Mouse (Mus musculus) midbrain, postnatal 0 days (tissue): ENCODE results near the gene Smg6. TPM values are rescaled to one million over a fixed set of nuclear protein-coding genes. Genes with fewer than 3 reads are reported as not detected.

Experiments
- ATAC-seq: fragments of 200-750 bp; cut with Nextera tagmentation; 2 replicates; pipeline ENCODE4 v1.8.0; 2017; ENCODE audit warnings: moderate number of reproducible peaks, mild to moderate bottlenecking, moderate TSS enrichment, moderate library complexity; ENCODE audit not compliant: low FRiP score
- DNase-seq: peaks from one replicate; pipeline ENCODE4 v3.0.0-alpha.2; 2015; ENCODE audit warnings: low spot score
- H3K27ac ChIP-seq: fragments of 300-500 bp; sonication (generic); 2 replicates; pipeline ENCODE4 v1.5.1; 2014; ENCODE audit warnings: low read depth, mild to moderate bottlenecking, low read length, mixed read lengths
- H3K27me3 ChIP-seq: fragments of 300-500 bp; sonication (generic); 2 replicates; pipeline ENCODE4 v1.6.1; 2014; ENCODE audit warnings: low read length, control low read depth, mixed read lengths; ENCODE audit not compliant: insufficient read depth
- H3K36me3 ChIP-seq: fragments of 300-500 bp; sonication (generic); 2 replicates; pipeline ENCODE4 v1.6.1; 2014; ENCODE audit warnings: low read length, control low read depth, mixed read lengths; ENCODE audit not compliant: insufficient read depth
- H3K4me1 ChIP-seq: fragments of 300-500 bp; sonication (generic); 2 replicates; pipeline ENCODE4 v1.6.1; 2014; ENCODE audit warnings: mild to moderate bottlenecking, control low read depth, antibody characterized with exemption, low read length, mixed read lengths; ENCODE audit not compliant: insufficient read depth
- H3K4me2 ChIP-seq: fragments of 300-500 bp; sonication (generic); 2 replicates; pipeline ENCODE4 v1.6.1; 2014; ENCODE audit warnings: low read depth, mild to moderate bottlenecking, low read length, mixed read lengths; ENCODE audit not compliant: poor library complexity, severe bottlenecking
- H3K4me3 ChIP-seq: fragments of 300-500 bp; sonication (generic); 2 replicates; pipeline ENCODE4 v1.5.1; 2014; ENCODE audit warnings: low read depth, mild to moderate bottlenecking, low read length, moderate library complexity
- H3K9ac ChIP-seq: fragments of 300-500 bp; sonication (generic); replicated peaks from 2 replicates; pipeline ENCODE4 v1.6.1; 2014; ENCODE audit warnings: mild to moderate bottlenecking, low read length, moderate library complexity, mixed read lengths; ENCODE audit not compliant: poor library complexity, severe bottlenecking
- H3K9me3 ChIP-seq: fragments of 300-500 bp; sonication (generic); 2 replicates; pipeline ENCODE4 v1.6.1; 2016; ENCODE audit warnings: low read length, control low read depth
- CTCF ChIP-seq: IDR thresholded peaks from 2 replicates; pipeline ENCODE4 v1.5.1; 2016; ENCODE audit warnings: antibody characterized with exemption, mild to moderate bottlenecking
- WGBS: fragments of 180-500 bp; shearing (Covaris S2); extraction: QIAGEN DNeasy Blood & Tissue Kit; methylation state at CpG from one replicate; pipeline ENCODE4 v1.1.7; 2014; 5-methylcytosine and 5-hydroxymethylcytosine counted together
- polyA plus RNA-seq: library from polyadenylated mRNA; unstranded; fragments of >200 nt; fragmentation: Nextera tagmentation; extraction: Ambion mirVana; gene quantifications from 2 replicates; pipeline ENCODE4 v1.2.1, GENCODE M21; 2015
- total RNA-seq: library from RNA; depleted of rRNA; stranded (reverse); fragments of >200 nt; gene quantifications from 2 replicates; pipeline ENCODE4 v1.2.3, GENCODE M21; 2014

The Smg6 gene
- total and polyA plus RNA-seq, 2 experiments from 2014 or later, result 11.9 to 27.7 TPM

DNA sequence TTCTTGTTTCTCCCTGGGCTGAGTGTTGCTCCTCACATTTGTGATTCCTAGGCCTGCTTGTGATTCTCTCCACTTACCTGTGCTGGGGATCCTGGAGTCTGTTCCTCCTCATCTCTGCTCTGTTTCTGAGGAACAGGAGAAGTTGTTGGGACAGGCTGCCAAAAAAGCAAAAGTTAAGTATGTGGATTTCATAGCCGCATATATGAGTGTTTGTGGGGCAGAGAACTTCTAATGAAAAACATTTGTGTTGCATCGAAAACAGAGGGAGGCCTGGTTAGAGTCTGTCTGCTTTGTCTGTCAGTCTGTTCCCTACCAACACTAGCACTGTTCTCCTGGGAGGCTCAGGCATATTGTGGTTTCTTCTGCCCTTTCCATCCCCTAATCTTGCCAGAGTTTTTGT is 148.1 kb downstream of the Smg6 start:
- no peak overlapping the region for H3K9ac ChIP-seq
- H3K4me3 ChIP-seq, result no peak overlapping the region
- H3K4me2 ChIP-seq, result no peak overlapping the region
- no peak for ATAC-seq
- H3K4me1 ChIP-seq, result no peaks in the 10 kb centered on the region
- H3K36me3 ChIP-seq, result no peaks in the 10 kb centered on the region
- 85% methylated on average over 2 of the region's 2 CpGs for WGBS
- DNase-seq, result no peak
- no peaks in the 10 kb centered on the region for H3K27me3 ChIP-seq
- no peak overlapping the region for H3K27ac ChIP-seq
- no peak for TF ChIP-seq CTCF
- no peaks in the 10 kb centered on the region for H3K9me3 ChIP-seq

DNA sequence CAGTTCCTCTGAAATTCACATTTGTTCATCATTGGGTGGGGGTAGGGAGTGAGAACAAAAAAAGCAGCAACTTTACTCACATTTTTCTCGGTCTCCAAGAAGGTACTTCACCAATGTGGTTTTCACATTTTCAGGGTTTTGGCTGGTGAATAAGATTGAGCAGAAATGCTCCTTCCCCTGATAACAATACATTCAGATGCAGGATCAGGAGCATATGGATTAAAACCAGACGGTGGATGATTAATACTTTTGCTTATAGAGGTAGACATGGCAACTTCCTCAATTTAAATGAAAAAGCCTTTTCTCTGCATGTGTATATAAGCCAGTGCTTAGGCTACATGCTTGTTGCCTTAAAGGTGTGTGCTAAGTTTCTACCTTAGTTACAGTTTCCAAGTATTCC is 148.9 kb downstream of the Smg6 start:
- no peaks in the 10 kb centered on the region for H3K4me1 ChIP-seq
- no peak overlapping the region for H3K9ac ChIP-seq
- H3K27me3 ChIP-seq, result no peaks in the 10 kb centered on the region
- H3K9me3 ChIP-seq, result no peaks in the 10 kb centered on the region
- H3K4me2 ChIP-seq, result no peak overlapping the region
- 52% methylated on average over 2 of the region's 2 CpGs for WGBS
- no peaks in the 10 kb centered on the region for H3K36me3 ChIP-seq
- ATAC-seq (no peak), DNase-seq (no peak)
- no peak overlapping the region for H3K4me3 ChIP-seq
- no peak overlapping the region for H3K27ac ChIP-seq
- TF ChIP-seq CTCF, result no peak

DNA sequence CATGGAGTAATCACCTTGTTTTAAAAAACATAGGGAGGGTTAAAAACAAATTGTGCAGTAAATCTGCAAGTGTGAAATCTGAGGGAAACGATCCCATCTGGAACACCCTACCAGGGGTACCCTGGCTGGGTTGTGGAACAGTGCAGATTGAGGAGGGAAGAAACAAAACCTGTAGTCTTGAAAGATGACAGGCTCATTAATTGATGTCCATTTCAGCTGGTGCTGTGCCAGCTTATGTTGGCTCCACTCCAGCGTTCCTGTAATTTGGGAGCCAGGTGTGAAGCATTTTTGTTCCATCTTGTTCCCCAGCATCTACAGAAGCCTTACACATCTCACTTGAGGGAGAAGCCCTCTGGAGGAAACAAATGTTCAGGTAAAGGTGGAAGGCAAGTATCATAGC is 153.0 kb downstream of the Smg6 start:
- TF ChIP-seq CTCF, result no peak
- H3K4me2 ChIP-seq, result no peak overlapping the region
- ATAC-seq (no peak), DNase-seq (peak; percentile 25)
- no peak overlapping the region for H3K9ac ChIP-seq
- H3K4me3 ChIP-seq, result no peak overlapping the region
- H3K36me3 ChIP-seq, result no peaks in the 10 kb centered on the region
- H3K27me3 ChIP-seq, result no peaks in the 10 kb centered on the region
- 77% methylated on average over 2 of the region's 2 CpGs for WGBS
- no peak overlapping the region for H3K27ac ChIP-seq
- no peaks in the 10 kb centered on the region for H3K9me3 ChIP-seq
- H3K4me1 ChIP-seq, result no peaks in the 10 kb centered on the region

DNA sequence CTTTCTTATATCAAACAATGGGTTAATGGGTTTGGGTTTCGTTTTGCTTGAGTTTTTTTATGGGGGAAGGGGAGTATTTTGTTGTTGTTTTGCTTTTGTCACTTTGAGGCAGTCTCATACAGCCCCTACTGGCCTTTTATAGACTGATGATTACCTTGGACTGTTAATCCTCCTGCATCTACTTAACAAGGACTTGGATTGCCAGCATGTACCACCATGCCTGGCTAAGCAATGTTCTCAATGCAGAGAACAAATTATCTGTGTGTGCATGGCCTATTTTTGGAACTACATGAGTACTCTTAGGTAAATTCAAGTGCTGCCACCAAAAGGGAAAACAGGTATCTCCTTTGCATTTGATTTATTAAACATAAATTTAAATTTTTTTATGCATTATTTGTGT is 157.4 kb downstream of the Smg6 start:
- Histone ChIP-seq H3K4me1 (no peaks in the 10 kb centered on the region), H3K27me3 (no peaks in the 10 kb centered on the region), H3K4me2 (no peak overlapping the region), H3K9ac (no peak overlapping the region), H3K27ac (no peak overlapping the region), H3K9me3 (no peaks in the 10 kb centered on the region), H3K36me3 (no peaks in the 10 kb centered on the region), H3K4me3 (no peak overlapping the region)
- 78% methylated on average over 1 of the region's 1 CpGs for WGBS
- DNase-seq (no peak), ATAC-seq (no peak)
- no peak for TF ChIP-seq CTCF

DNA sequence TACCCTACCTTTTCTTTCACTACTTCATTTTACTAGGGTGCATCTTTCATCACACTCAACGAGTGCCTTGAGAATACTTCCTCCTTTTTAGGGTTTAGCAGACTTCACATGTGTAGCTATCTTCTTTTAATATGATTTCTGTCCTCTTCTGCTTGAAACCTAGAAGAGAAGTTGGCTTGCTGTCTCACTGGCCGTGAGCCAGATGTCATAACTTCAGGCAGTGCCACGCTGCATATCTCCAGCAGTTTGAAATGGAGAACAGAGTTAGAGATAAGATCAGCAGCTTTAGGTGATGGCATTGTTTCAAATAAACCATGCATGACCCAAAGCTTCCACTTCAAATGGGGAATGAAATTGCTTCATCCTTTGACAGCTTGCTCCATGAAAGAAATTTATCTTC is 166.5 kb downstream of the Smg6 start:
- WGBS, result 69% methylated on average over 3 of the region's 3 CpGs
- Histone ChIP-seq H3K27me3 (no peaks in the 10 kb centered on the region), H3K36me3 (no peaks in the 10 kb centered on the region), H3K27ac (no peak overlapping the region), H3K9ac (no peak overlapping the region), H3K4me1 (no peaks in the 10 kb centered on the region), H3K9me3 (no peaks in the 10 kb centered on the region), H3K4me3 (no peak overlapping the region), H3K4me2 (no peak overlapping the region)
- ATAC-seq (no peak), DNase-seq (peak; percentile 28)
- no peak for TF ChIP-seq CTCF

DNA sequence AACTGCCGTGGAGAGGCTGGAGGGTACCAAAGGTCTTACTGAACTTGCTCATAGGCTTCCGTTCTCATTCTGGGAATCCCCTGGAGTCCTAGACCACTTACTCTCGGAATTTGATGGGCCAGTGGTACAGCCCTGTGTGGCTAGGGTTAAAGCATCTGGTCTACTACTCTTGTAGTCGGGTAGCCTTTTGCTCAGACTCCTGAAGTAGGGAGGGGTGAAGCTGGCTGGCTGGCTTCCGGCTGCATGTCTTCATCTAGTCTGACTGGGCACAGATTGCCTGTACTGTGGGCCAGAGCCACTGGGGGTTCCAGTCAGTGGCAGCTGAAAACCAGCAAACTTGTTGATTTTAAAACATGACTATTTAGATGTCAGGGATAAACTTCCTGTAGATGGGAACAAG is 167.0 kb downstream of the Smg6 start:
- TF ChIP-seq CTCF, result no peak
- WGBS, result 55% methylated on average over 5 of the region's 5 CpGs
- Histone ChIP-seq H3K9ac (no peak overlapping the region), H3K9me3 (no peaks in the 10 kb centered on the region), H3K27me3 (no peaks in the 10 kb centered on the region), H3K4me2 (no peak overlapping the region), H3K4me1 (no peaks in the 10 kb centered on the region), H3K27ac (no peak overlapping the region), H3K36me3 (no peaks in the 10 kb centered on the region), H3K4me3 (no peak overlapping the region)
- DNase-seq (peak; percentile 21), ATAC-seq (no peak)
